Mouse (Mus musculus) embryonic facial prominence, embryonic 13.5 days (tissue): Measurements from ENCODE around the gene Efcc1. TPM values are rescaled to one million over a fixed set of nuclear protein-coding genes. Genes with fewer than 3 reads are reported as not detected.

Experiments
- ATAC-seq: fragments of 200-750 bp; cut with Nextera tagmentation; 2 replicates; pipeline ENCODE4 v1.8.0; 2017; ENCODE audit warnings: low read depth; ENCODE audit not compliant: insufficient number of reproducible peaks, insufficient read depth, low FRiP score, low TSS enrichment
- H3K27ac ChIP-seq: fragments of 300-500 bp; sonication (generic); 2 replicates; pipeline ENCODE4 v1.5.1; 2015; ENCODE audit warnings: moderate library complexity, mild to moderate bottlenecking, inconsistent platforms
- H3K27me3 ChIP-seq: fragments of 300-500 bp; sonication (generic); 2 replicates; pipeline ENCODE4 v1.6.1; 2015; ENCODE audit warnings: mild to moderate bottlenecking, inconsistent platforms
- H3K36me3 ChIP-seq: fragments of 300-500 bp; sonication (generic); 2 replicates; pipeline ENCODE4 v1.6.1; 2015; ENCODE audit warnings: mild to moderate bottlenecking, inconsistent platforms
- H3K4me1 ChIP-seq: fragments of 300-500 bp; sonication (generic); 2 replicates; pipeline ENCODE4 v1.6.1; 2015; ENCODE audit warnings: inconsistent platforms
- H3K4me2 ChIP-seq: fragments of 300-500 bp; sonication (generic); 2 replicates; pipeline ENCODE4 v1.6.1; 2015; ENCODE audit warnings: moderate library complexity, mild to moderate bottlenecking, inconsistent platforms
- H3K4me3 ChIP-seq: fragments of 300-500 bp; sonication (generic); 2 replicates; pipeline ENCODE4 v1.5.1; 2015; ENCODE audit warnings: mild to moderate bottlenecking, inconsistent platforms
- H3K9ac ChIP-seq: fragments of 300-500 bp; sonication (generic); 2 replicates; pipeline ENCODE4 v1.6.1; 2015; ENCODE audit warnings: mild to moderate bottlenecking, inconsistent platforms
- H3K9me3 ChIP-seq: fragments of 300-500 bp; sonication (generic); 2 replicates; pipeline ENCODE4 v1.6.1; 2016; ENCODE audit warnings: inconsistent platforms
- WGBS: fragments of 180-500 bp; shearing (Covaris S2); methylation state at CpG from one replicate; pipeline ENCODE4 v1.1.7; 2015; ENCODE audit warnings: mixed read lengths; 5-methylcytosine and 5-hydroxymethylcytosine counted together
- polyA plus RNA-seq: library from polyadenylated mRNA; unstranded; fragments of >200 nt; fragmentation: Nextera tagmentation; extraction: Ambion mirVana; gene quantifications from 2 replicates; pipeline ENCODE4 v1.2.1, GENCODE M21; 2015

Efcc1 gene
- polyA plus RNA-seq, result 1.5 and 2.2 TPM in 2 replicates

GRCm38 (mm10) chr6:87730591-87731462, at the start of gene Efcc1:
TSS of gene Efcc1 (plus strand) at chr6:87730869.
- H3K4me1 ChIP-seq, result peaks cover 35% of the 10 kb centered on the region
- peak; percentile 32; the same call in 1 of the 2 replicates for ATAC-seq
- peak within 1 kb of the TSS; percentile 96 for H3K4me2 ChIP-seq
- no peaks in the 10 kb centered on the region for H3K9me3 ChIP-seq
- H3K27ac ChIP-seq, result no peak within 1 kb of the TSS
- under 1% methylated on average over 86 of the region's 90 CpGs for WGBS
- H3K27me3 ChIP-seq, result peaks cover 84% of the 10 kb centered on the region
- no peaks in the 10 kb centered on the region for H3K36me3 ChIP-seq
- H3K9ac ChIP-seq, result peak within 1 kb of the TSS; percentile 69
- peak within 1 kb of the TSS; percentile 59 for H3K4me3 ChIP-seq

GRCm38 (mm10) chr6:87695947-87696346, 34.7 kb upstream of the Efcc1 start:
- ATAC-seq, result no peak
- 75% methylated on average over 3 of the region's 3 CpGs for WGBS
- H3K27ac ChIP-seq, result no peak overlapping the region

GRCm38 (mm10) chr6:87696544-87696943, 34.1 kb upstream of the Efcc1 start:
- Histone ChIP-seq H3K4me1 (no peaks in the 10 kb centered on the region), H3K27me3 (no peaks in the 10 kb centered on the region; the same call in 1 of the 2 replicates), H3K4me2 (no peak overlapping the region), H3K36me3 (no peaks in the 10 kb centered on the region), H3K4me3 (no peak overlapping the region), H3K9ac (no peak overlapping the region), H3K27ac (no peak overlapping the region), H3K9me3 (no peaks in the 10 kb centered on the region)
- 91% methylated on average over 4 of the region's 4 CpGs for WGBS
- ATAC-seq, result no peak

More at GRCm38 (mm10) chr6:87695947-87696346, 34.7 kb upstream of the Efcc1 start:
- Histone ChIP-seq H3K4me1 (no peaks in the 10 kb centered on the region), H3K4me3 (no peak overlapping the region), H3K4me2 (no peak overlapping the region), H3K36me3 (no peaks in the 10 kb centered on the region), H3K27me3 (no peaks in the 10 kb centered on the region; the same call in 1 of the 2 replicates), H3K9me3 (no peaks in the 10 kb centered on the region), H3K9ac (no peak overlapping the region)

GRCm38 (mm10) chr6:87706246-87706645, 24.4 kb upstream of the Efcc1 start:
- 43% methylated on average over 3 of the region's 3 CpGs for WGBS
- Histone ChIP-seq H3K27me3 (no peaks in the 10 kb centered on the region), H3K9ac (no peak overlapping the region), H3K9me3 (no peaks in the 10 kb centered on the region), H3K4me3 (no peak overlapping the region), H3K27ac (no peak overlapping the region), H3K36me3 (no peaks in the 10 kb centered on the region), H3K4me2 (no peak overlapping the region), H3K4me1 (no peaks in the 10 kb centered on the region)
- no peak for ATAC-seq

- Histone ChIP-seq H3K9ac (no peak overlapping the region), H3K4me2 (no peak overlapping the region), H3K4me1 (no peaks in the 10 kb centered on the region), H3K36me3 (no peaks in the 10 kb centered on the region), H3K4me3 (no peak overlapping the region), H3K27ac (no peak overlapping the region), H3K27me3 (no peaks in the 10 kb centered on the region; the same call in 1 of the 2 replicates), H3K9me3 (no peaks in the 10 kb centered on the region)
- WGBS, result 80% methylated on average over 4 of the region's 4 CpGs
- no peak for ATAC-seq
These were observed 18.4 kb upstream of the Efcc1 start for GRCm38 (mm10) chr6:87712311-87712710.

GRCm38 (mm10) chr6:87714091-87714490, 16.6 kb upstream of the Efcc1 start:
- H3K9me3 ChIP-seq, result no peaks in the 10 kb centered on the region
- no peak for ATAC-seq
- H3K27ac ChIP-seq, result no peak overlapping the region

GRCm38 (mm10) chr6:87722631-87723030, 8.0 kb upstream of the Efcc1 start:
- Histone ChIP-seq H3K27ac (no peak overlapping the region), H3K27me3 (peaks cover 5% of the 10 kb centered on the region), H3K4me3 (no peak overlapping the region), H3K36me3 (no peaks in the 10 kb centered on the region), H3K4me2 (no peak overlapping the region), H3K9me3 (no peaks in the 10 kb centered on the region), H3K4me1 (no peaks in the 10 kb centered on the region), H3K9ac (no peak overlapping the region)
- no peak for ATAC-seq
- WGBS, result 3% methylated on average over 13 of the region's 13 CpGs

More at GRCm38 (mm10) chr6:87714091-87714490, 16.6 kb upstream of the Efcc1 start:
- Histone ChIP-seq H3K4me2 (no peak overlapping the region), H3K4me3 (no peak overlapping the region), H3K9ac (no peak overlapping the region), H3K4me1 (no peaks in the 10 kb centered on the region), H3K36me3 (no peaks in the 10 kb centered on the region), H3K27me3 (no peaks in the 10 kb centered on the region; the same call in 1 of the 2 replicates)
- 76% methylated on average over 4 of the region's 4 CpGs for WGBS

- WGBS, result 64% methylated on average over 7 of the region's 7 CpGs
- Histone ChIP-seq H3K9me3 (no peaks in the 10 kb centered on the region), H3K27me3 (peaks cover 31% of the 10 kb centered on the region), H3K36me3 (no peaks in the 10 kb centered on the region), H3K27ac (no peak overlapping the region), H3K4me2 (no peak overlapping the region), H3K9ac (no peak overlapping the region), H3K4me3 (no peak overlapping the region), H3K4me1 (peaks cover 4% of the 10 kb centered on the region)
- ATAC-seq, result no peak
These were observed 5.3 kb upstream of the Efcc1 start for GRCm38 (mm10) chr6:87725267-87725912.

- Histone ChIP-seq H3K4me2 (no peak overlapping the region), H3K4me3 (no peak overlapping the region), H3K9me3 (no peaks in the 10 kb centered on the region), H3K9ac (no peak overlapping the region), H3K4me1 (peaks cover 29% of the 10 kb centered on the region), H3K27ac (no peak overlapping the region), H3K36me3 (no peaks in the 10 kb centered on the region), H3K27me3 (peaks cover 56% of the 10 kb centered on the region)
- no peak for ATAC-seq
- WGBS, result 66% methylated on average over 3 of the region's 3 CpGs
These were observed 2.6 kb upstream of the Efcc1 start for GRCm38 (mm10) chr6:87728102-87728501.

GRCm38 (mm10) chr6:87730141-87730540, 528 bp upstream of the Efcc1 start:
- H3K4me1 ChIP-seq, result peaks cover 35% of the 10 kb centered on the region
- 0 out of 2 replicates have a peak overlapping the region, but pooled peaks have one; percentile 69 for H3K9ac ChIP-seq
- H3K36me3 ChIP-seq, result no peaks in the 10 kb centered on the region
- 13% methylated on average over 13 of the region's 13 CpGs for WGBS
- peaks cover 77% of the 10 kb centered on the region for H3K27me3 ChIP-seq
- ATAC-seq, result no peak
- H3K4me3 ChIP-seq, result peak overlapping the region; percentile 59
- peak overlapping the region; percentile 96 for H3K4me2 ChIP-seq
- H3K27ac ChIP-seq, result no peak overlapping the region
- H3K9me3 ChIP-seq, result no peaks in the 10 kb centered on the region

GRCm38 (mm10) chr6:87731463-87732095, 910 bp downstream of the Efcc1 start:
- 3% methylated on average over 18 of the region's 19 CpGs for WGBS
- H3K4me3 ChIP-seq, result peak overlapping the region; percentile 59
- no peak overlapping the region for H3K27ac ChIP-seq
- no peak for ATAC-seq
- peaks cover 35% of the 10 kb centered on the region for H3K4me1 ChIP-seq
- peaks cover 86% of the 10 kb centered on the region for H3K27me3 ChIP-seq
- H3K4me2 ChIP-seq, result peak overlapping the region; percentile 96
- H3K9me3 ChIP-seq, result no peaks in the 10 kb centered on the region
- H3K36me3 ChIP-seq, result no peaks in the 10 kb centered on the region
- peak overlapping the region; percentile 69 for H3K9ac ChIP-seq
